Mouse (Mus musculus): ENCODE measurements around the gene Ccdc47. TPM values are rescaled to one million over a fixed set of nuclear protein-coding genes. Genes with fewer than 3 reads are reported as not detected.

The Ccdc47 gene
- polyA plus RNA-seq, 1 experiment: 54.9 TPM

DNA sequence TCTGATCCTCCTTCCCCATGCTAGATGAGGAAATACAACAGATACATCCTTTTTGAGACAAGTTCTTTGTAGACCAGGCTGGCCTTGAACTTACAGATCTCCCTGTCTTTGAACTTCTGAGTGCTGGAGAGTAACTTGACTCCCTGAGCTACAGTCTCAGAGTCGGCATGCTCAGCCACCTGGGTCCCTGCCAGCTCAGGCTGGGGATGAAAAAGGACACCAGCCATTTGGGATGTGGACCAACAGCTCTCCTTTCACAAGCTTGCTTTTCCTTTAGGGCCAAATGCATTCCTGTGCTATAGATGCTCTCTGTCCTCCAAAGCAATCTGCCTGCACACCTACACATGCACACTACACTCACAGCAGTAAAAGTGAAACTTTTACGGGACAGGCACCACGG, 41.1 kb downstream of the Ccdc47 start:
- no peak for TF ChIP-seq POLR2A (IDR thresholded peaks at IDR 0.05; ENCODE audit: borderline replicate concordance, extremely low read depth, insufficient read depth, insufficient read length, poor library complexity, severe bottlenecking)
- no peak for TF ChIP-seq CTCF (IDR thresholded peaks at IDR 0.05; ENCODE audit: borderline replicate concordance, extremely low read depth, insufficient read depth, insufficient read length)

DNA sequence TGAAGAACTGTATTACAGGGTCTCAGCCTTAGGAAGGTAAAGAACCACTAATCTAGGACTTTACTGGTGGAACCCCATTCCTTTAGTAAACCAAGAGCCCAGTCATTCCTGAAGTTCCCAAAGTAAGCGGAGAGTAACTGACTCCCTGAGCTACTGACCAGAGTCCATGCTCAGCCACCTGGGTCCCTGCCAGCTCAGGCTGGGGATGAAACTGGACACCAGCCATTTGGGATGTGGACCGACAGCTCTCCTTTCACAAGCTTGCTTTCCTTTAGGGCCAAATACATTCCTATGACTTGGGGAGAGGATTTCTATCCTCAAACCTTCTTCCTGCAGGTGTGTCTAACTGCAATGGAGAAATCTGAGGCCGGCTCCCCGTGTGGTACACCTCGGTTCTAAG, 41.8 kb downstream of the Ccdc47 start:
- no peak for TF ChIP-seq CTCF (IDR thresholded peaks at IDR 0.05; ENCODE audit: borderline replicate concordance, extremely low read depth, insufficient read depth, insufficient read length)
- no peak for TF ChIP-seq POLR2A (IDR thresholded peaks at IDR 0.05; ENCODE audit: borderline replicate concordance, extremely low read depth, insufficient read depth, insufficient read length, poor library complexity, severe bottlenecking)
- no peak for DNase-seq (ENCODE audit: low read depth)

More for the DNA sequence above, 41.1 kb downstream of the Ccdc47 start:
- DNase-seq (ENCODE audit: low read depth): no peak

DNA sequence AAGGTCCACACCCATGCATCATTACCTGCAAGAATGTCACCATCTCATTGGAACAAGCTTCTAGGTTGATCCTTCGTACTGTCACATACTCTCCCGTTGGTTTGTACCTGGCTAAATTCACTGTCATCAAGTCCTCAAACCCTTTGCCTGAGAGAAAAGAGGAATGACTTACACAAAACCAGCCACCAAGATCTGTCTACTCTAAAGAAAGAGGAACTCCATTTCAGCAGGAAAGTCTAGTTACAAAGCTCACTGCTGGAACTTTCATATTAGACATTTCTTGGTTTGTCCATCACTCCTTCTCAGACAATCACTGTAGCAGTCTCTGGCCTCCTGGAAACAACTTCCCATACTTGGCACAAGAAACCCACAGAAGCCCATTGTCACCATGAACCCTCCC, 42.9 kb downstream of the Ccdc47 start:
- no peak for TF ChIP-seq CTCF (IDR thresholded peaks at IDR 0.05; ENCODE audit: borderline replicate concordance, extremely low read depth, insufficient read depth, insufficient read length)
- no peak for TF ChIP-seq POLR2A (IDR thresholded peaks at IDR 0.05; ENCODE audit: borderline replicate concordance, extremely low read depth, insufficient read depth, insufficient read length, poor library complexity, severe bottlenecking)
- DNase-seq (ENCODE audit: low read depth): no peak

DNA sequence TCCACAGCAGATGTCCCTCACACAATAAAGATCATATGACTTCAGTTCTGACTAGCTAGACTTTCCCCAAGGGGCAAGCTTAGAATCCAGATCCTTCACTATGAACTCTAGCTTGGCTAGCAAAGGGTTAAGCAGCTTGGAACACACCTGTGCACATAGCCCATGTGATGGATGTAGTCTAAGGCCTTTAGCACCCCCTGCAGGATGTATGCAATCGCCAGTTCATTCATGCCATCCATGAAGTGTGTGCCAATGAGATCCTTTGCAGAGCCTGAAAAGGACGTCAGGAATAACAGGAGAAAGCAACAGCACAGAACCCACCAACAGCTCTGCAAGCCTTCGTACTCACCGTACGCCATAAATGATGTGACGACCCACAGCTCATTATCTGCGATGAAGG, 45.3 kb downstream of the Ccdc47 start:
- no peak for TF ChIP-seq POLR2A (IDR thresholded peaks at IDR 0.05; ENCODE audit: borderline replicate concordance, extremely low read depth, insufficient read depth, insufficient read length, poor library complexity, severe bottlenecking)
- TF ChIP-seq CTCF (IDR thresholded peaks at IDR 0.05; ENCODE audit: borderline replicate concordance, extremely low read depth, insufficient read depth, insufficient read length): peak; percentile 32; the same call in 1 of the 2 replicates
- DNase-seq (ENCODE audit: low read depth): peak; percentile 42

DNA sequence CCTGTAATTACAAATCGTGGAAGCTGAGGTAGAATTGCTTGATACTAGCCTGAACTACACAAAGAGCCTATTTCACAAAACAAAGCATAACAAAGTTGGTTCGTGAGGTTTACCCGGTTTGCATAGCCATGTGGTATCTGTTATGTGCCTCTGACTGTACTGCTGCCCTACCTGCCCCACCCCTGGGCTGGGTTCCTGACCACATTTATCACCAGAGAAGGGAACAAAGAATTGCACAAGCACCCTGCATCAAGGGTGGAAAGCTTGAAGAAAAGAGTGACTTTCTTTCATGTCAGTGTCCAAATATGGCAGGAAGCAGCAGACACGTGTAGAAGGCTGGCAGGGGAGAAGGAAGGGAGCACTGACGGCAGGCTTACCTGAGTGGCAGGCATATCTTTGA, 48.7 kb downstream of the Ccdc47 start:
- TF ChIP-seq CTCF (IDR thresholded peaks at IDR 0.05; ENCODE audit: borderline replicate concordance, extremely low read depth, insufficient read depth, insufficient read length) (no peak), POLR2A (IDR thresholded peaks at IDR 0.05; ENCODE audit: borderline replicate concordance, extremely low read depth, insufficient read depth, insufficient read length, poor library complexity, severe bottlenecking) (no peak)
- no peak for DNase-seq (ENCODE audit: low read depth)

DNA sequence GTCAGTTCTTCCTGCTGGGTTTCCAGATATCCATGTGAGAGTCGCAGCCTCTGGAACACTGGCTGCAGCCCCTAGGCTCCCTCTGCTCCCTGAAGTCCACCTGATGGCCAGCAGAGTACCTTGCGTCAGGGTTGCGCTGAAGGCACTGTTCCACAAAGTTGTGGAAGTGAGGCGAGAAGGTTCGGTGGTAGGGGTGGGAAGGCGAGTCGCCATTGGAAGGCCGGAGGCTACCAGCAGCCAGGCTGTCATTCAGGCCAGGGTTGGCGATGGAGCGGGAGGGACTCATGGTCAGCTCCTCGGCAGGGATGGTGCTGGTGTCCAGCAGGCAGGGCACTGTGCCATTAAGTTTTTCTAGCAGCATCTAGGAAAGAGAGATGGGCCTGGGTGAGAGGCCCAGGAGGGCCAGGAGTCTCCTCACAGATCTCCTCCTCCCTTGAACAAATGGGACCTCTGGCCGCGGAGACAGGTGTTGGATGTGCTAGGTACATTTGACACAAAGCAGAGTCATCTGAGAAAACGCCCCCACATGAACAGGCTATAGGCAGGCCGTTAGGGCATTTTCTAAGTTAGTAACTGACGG, 51.5 kb downstream of the Ccdc47 start:
- no peak for DNase-seq (ENCODE audit: low read depth)
- TF ChIP-seq CTCF (IDR thresholded peaks at IDR 0.05; ENCODE audit: borderline replicate concordance, extremely low read depth, insufficient read depth, insufficient read length) (no peak), POLR2A (IDR thresholded peaks at IDR 0.05; ENCODE audit: borderline replicate concordance, extremely low read depth, insufficient read depth, insufficient read length, poor library complexity, severe bottlenecking) (no peak)

DNA sequence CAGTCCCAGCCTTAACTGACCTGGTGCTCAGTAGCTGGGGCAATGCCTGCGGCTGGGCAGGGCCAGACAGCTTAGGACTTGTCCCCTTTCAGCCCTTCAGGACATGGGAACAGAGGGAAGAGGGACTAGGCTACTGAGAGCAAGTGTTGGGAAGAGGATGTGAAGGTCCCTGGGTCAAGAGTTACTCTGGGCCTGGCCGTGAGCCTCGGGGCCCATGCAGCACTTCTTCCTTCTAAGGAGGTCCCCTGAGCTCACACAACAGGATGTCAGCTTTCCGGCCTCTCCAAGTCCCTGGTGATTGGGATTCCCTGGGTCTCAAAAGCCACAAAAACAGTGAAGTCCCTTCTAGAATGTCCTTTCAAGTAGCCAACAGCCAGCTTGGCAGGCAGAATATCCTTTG, 52.6 kb downstream of the Ccdc47 start:
- no peak for TF ChIP-seq CTCF (IDR thresholded peaks at IDR 0.05; ENCODE audit: borderline replicate concordance, extremely low read depth, insufficient read depth, insufficient read length)
- no peak for TF ChIP-seq POLR2A (IDR thresholded peaks at IDR 0.05; ENCODE audit: borderline replicate concordance, extremely low read depth, insufficient read depth, insufficient read length, poor library complexity, severe bottlenecking)
- DNase-seq (ENCODE audit: low read depth): no peak

DNA sequence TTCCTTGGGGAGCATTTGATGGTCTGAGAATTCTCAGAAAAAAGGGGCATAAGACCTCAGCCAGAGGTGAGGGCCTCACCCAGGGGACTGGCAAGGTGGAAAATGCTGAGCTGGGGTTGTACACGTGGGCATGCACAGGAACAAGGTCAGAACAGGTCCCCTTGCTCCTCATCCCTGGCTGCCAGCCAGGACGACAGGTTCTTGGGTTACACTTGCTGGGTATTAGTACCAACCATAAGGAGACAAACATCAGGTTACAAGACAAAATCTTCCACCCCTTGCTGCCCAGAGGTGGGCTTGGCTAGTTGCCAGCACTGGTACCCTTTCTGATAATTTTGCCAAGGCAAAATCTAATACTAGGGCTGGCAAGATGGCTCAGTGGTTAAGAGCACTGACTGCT, 53.9 kb downstream of the Ccdc47 start:
- DNase-seq (ENCODE audit: low read depth): no peak

DNA sequence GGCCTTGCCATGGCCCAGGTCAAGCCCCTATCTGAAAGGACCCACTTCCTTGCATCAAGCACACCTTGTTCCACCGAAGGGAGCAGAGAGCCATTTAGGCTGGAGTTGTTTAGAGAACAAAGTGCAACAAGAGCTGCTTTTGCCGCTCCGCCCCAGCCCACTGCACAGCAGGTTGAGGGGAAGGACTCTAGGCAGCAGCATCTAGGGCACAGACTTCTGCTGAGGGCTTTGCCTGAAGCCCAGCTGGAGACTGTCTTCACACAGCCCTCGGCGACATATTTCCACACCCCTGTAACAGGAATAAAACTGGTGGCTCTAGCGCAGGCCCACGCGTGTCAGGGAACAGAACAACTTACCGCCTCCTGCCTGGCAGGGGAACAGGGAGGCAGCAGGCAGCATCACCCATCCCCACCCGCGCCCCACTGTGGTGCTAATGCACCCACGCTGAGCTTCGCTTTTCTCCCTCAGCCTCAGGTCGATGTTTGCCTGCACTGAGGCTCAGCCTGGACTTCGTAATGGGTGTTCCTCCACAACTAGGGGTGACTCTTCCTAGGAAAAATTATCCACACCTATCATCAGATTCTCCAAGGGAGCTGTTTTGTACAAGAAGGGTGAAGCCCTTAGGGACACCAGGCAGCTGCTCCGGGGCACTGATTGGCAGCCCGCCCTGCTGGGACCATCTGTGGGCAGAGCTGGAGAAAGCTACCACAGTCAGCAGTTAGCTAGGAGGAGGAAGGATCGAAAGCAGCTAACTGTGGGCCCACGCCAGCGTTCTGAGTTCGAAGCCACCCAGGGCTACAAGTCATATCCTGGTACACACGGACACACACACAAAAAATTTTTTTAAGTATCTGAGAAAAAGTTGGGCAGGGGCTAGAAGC, 55.1 kb downstream of the Ccdc47 start, which contains the start of the genes Gm10840 and Limd2:
Gene Gm10840, plus strand, starts transcription at position 10 of the 881 bp plus-strand sequence.
Gene Limd2, minus strand, starts transcription at position 20 of the 881 bp plus-strand sequence.
- no peak for TF ChIP-seq POLR2A (IDR thresholded peaks at IDR 0.05; ENCODE audit: borderline replicate concordance, extremely low read depth, insufficient read depth, insufficient read length, poor library complexity, severe bottlenecking)
- TF ChIP-seq CTCF (IDR thresholded peaks at IDR 0.05; ENCODE audit: borderline replicate concordance, extremely low read depth, insufficient read depth, insufficient read length): no peak
- DNase-seq (ENCODE audit: low read depth): peak; percentile 79

More for the DNA sequence above, 53.9 kb downstream of the Ccdc47 start:
- TF ChIP-seq POLR2A (IDR thresholded peaks at IDR 0.05; ENCODE audit: borderline replicate concordance, extremely low read depth, insufficient read depth, insufficient read length, poor library complexity, severe bottlenecking) (no peak), CTCF (IDR thresholded peaks at IDR 0.05; ENCODE audit: borderline replicate concordance, extremely low read depth, insufficient read depth, insufficient read length) (no peak)

DNA sequence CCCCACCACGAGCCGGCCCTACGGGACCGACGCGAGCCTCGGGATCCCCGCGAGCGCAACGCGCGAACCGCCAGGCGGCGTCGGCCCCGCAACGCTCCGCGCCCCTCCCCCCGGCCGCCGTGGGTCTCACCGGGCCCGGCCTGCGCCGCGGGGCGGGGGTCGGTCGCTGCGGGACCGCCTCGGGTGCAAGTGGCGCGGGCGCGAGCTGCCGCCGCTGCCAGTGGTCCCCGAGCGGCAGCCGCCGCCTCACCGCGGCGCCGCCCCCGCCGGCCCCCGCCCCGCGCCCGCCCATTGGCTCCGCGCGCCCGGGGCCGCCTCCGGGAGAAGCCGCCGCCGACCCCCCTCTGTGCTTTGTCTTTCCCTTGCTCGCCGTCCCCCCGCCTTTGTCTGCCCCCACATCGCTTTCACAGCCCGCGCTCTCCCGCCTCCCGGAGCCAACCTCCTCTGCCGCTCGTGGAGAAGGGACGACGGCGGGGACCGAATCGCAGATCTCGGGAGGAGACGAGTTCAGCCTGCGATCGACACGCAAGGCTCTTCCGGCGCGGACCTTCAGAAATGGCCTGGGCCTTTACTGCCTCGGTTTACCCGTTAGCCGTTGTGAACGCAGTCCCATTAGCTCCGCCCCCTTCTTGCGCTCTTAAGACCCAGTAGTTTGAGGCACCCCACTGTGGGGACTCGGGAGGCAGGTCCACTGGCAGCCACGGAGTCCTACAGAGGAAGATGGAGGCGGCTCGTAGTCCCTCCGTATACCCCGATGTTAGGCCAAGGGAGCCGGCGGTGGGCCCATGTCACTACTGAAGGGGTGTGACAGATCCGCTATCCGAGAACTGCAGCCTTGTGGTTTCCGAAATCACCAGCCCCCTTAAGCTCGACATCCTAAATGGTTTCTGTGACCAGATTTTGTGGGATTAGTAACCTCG, 56.0 kb downstream of the Ccdc47 start:
- TF ChIP-seq POLR2A (IDR thresholded peaks at IDR 0.05; ENCODE audit: borderline replicate concordance, extremely low read depth, insufficient read depth, insufficient read length, poor library complexity, severe bottlenecking): peak; percentile 85
- peak; percentile 17; the same call in 1 of the 2 replicates for TF ChIP-seq CTCF (IDR thresholded peaks at IDR 0.05; ENCODE audit: borderline replicate concordance, extremely low read depth, insufficient read depth, insufficient read length)
- peak; percentile 94 for DNase-seq (ENCODE audit: low read depth)
